Mouse (Mus musculus): ENCODE data around the gene Resf1.
"Not testable (repeated sequence)": the region's sequence is repeated elsewhere in the genome, so short reads cannot be mapped to it uniquely, and the experiment has no call there.

Resf1 gene

GRCm38 (mm10) chr6:149323523-149324241 is 14.5 kb downstream of the Resf1 start:
- H3K36me3 ChIP-seq (ENCODE audit: control insufficient read depth, insufficient read depth, low read length, poor library complexity, severe bottlenecking) = peaks cover 12% of the 10 kb centered on the region
- H3K27me3 ChIP-seq (ENCODE audit: control insufficient read depth, insufficient read depth, low read length, poor library complexity, severe bottlenecking) = no peaks in the 10 kb centered on the region
- DNase-seq (ENCODE audit: low read depth, low spot score) = peak; percentile 26

- DNase-seq (ENCODE audit: low read depth, low spot score) = no peak
- H3K36me3 ChIP-seq (ENCODE audit: control insufficient read depth, insufficient read depth, low read length, poor library complexity, severe bottlenecking) = peaks cover 14% of the 10 kb centered on the region
- H3K27me3 ChIP-seq (ENCODE audit: control insufficient read depth, insufficient read depth, low read length, poor library complexity, severe bottlenecking) = no peaks in the 10 kb centered on the region
These were observed 15.0 kb downstream of the Resf1 start for GRCm38 (mm10) chr6:149324242-149324633.

- H3K36me3 ChIP-seq (ENCODE audit: control insufficient read depth, insufficient read depth, low read length, poor library complexity, severe bottlenecking) = peaks cover 20% of the 10 kb centered on the region
- DNase-seq (ENCODE audit: low read depth, low spot score) = no peak
These were observed 19.9 kb downstream of the Resf1 start for GRCm38 (mm10) chr6:149329071-149329470.

DNA sequence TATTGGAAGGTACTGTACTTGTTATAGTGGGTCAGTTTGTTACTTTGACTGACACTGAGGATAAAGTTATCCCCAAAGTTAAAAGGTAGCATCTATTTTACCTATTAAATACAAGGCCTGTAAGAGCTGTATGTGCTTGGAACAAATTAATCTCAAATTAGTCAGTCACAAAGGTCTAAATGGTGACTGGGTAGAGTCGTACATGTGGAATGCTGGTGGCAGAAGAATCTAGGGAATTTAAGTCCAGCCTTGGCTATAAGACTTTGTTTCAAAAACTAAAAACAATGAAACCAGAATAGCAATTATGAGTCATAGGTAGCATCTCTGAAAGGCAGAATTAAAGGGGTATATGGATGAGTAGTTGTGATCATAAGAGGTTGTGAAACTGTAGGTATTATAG is 21.1 kb downstream of the Resf1 start:
- H3K27me3 ChIP-seq (ENCODE audit: control insufficient read depth, insufficient read depth, low read length, poor library complexity, severe bottlenecking) = no peaks in the 10 kb centered on the region
- H3K36me3 ChIP-seq (ENCODE audit: control insufficient read depth, insufficient read depth, low read length, poor library complexity, severe bottlenecking) = peaks cover 19% of the 10 kb centered on the region
- no peak for DNase-seq (ENCODE audit: low read depth, low spot score)

More at GRCm38 (mm10) chr6:149329071-149329470, 19.9 kb downstream of the Resf1 start:
- H3K27me3 ChIP-seq (ENCODE audit: control insufficient read depth, insufficient read depth, low read length, poor library complexity, severe bottlenecking) = no peaks in the 10 kb centered on the region

- DNase-seq (ENCODE audit: low read depth, low spot score) = no peak
- H3K27me3 ChIP-seq (ENCODE audit: control insufficient read depth, insufficient read depth, low read length, poor library complexity, severe bottlenecking) = no peaks in the 10 kb centered on the region
These were observed 23.8 kb downstream of the Resf1 start for GRCm38 (mm10) chr6:149333036-149333435.

DNA sequence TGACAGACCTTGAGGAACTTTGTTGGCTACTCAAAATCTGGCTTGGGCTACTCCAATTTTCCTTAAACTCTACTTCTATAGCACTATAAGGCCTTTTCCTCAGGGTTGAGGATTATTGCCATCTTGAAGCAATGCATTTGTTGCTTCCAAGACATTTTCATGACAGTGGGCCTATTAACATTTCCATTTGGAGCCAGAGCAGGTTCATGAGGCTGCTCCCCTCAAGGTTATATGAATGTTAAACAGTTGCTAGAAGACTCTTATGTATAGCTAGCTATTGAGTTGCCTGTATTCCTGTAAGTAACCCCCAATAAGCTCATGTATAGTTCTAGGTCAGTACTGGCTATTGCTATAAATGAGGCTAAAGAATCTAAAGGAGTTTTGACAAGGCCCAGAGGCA is 28.8 kb downstream of the Resf1 start:
- no peaks in the 10 kb centered on the region for H3K27me3 ChIP-seq (ENCODE audit: control insufficient read depth, insufficient read depth, low read length, poor library complexity, severe bottlenecking)
- no peak for DNase-seq (ENCODE audit: low read depth, low spot score)
- H3K36me3 ChIP-seq (ENCODE audit: control insufficient read depth, insufficient read depth, low read length, poor library complexity, severe bottlenecking) = no peaks in the 10 kb centered on the region; the same call in 1 of the 2 replicates

More at GRCm38 (mm10) chr6:149333036-149333435, 23.8 kb downstream of the Resf1 start:
- H3K36me3 ChIP-seq (ENCODE audit: control insufficient read depth, insufficient read depth, low read length, poor library complexity, severe bottlenecking) = peaks cover 11% of the 10 kb centered on the region

GRCm38 (mm10) chr6:149338622-149339021 is 29.4 kb downstream of the Resf1 start:
- no peak for DNase-seq (ENCODE audit: low read depth, low spot score)
- Histone ChIP-seq H3K36me3 (ENCODE audit: control insufficient read depth, insufficient read depth, low read length, poor library complexity, severe bottlenecking) (no peaks in the 10 kb centered on the region), H3K27me3 (ENCODE audit: control insufficient read depth, insufficient read depth, low read length, poor library complexity, severe bottlenecking) (no peaks in the 10 kb centered on the region)

DNA sequence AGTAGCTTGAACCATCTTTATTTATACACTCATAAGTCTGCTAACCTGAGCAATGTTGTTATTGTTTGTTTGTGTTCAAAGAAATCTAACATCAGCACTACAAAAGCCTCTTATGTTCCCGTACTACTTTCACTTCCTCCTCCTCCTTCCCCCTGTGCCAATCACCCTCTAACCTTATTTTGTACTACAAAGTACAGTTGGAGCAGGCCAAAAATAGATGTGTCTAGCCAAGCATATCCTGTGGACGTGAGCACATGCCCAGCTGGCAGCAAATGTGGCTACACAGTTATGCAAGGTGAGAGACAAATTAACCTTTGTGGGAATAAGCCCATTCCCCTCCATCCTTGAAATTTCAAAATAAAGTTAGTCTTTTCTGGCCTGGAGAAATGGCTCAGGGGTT is 34.6 kb downstream of the Resf1 start:
- no peaks in the 10 kb centered on the region for H3K36me3 ChIP-seq (ENCODE audit: control insufficient read depth, insufficient read depth, low read length, poor library complexity, severe bottlenecking)
- H3K27me3 ChIP-seq (ENCODE audit: control insufficient read depth, insufficient read depth, low read length, poor library complexity, severe bottlenecking) = no peaks in the 10 kb centered on the region
- DNase-seq (ENCODE audit: low read depth, low spot score) = peak; percentile 69

GRCm38 (mm10) chr6:149344372-149344771 is 35.2 kb downstream of the Resf1 start:
- Histone ChIP-seq H3K36me3 (ENCODE audit: control insufficient read depth, insufficient read depth, low read length, poor library complexity, severe bottlenecking) (no peaks in the 10 kb centered on the region), H3K27me3 (ENCODE audit: control insufficient read depth, insufficient read depth, low read length, poor library complexity, severe bottlenecking) (no peaks in the 10 kb centered on the region)
- DNase-seq (ENCODE audit: low read depth, low spot score) = no peak

- H3K27me3 ChIP-seq (ENCODE audit: control insufficient read depth, insufficient read depth, low read length, poor library complexity, severe bottlenecking); H3K36me3 ChIP-seq (ENCODE audit: control insufficient read depth, insufficient read depth, low read length, poor library complexity, severe bottlenecking): not testable (repeated sequence)
- DNase-seq (ENCODE audit: low read depth, low spot score) = peak; percentile 74
These were observed 39.0 kb downstream of the Resf1 start for GRCm38 (mm10) chr6:149348211-149348610.

- Histone ChIP-seq H3K27me3 (ENCODE audit: control insufficient read depth, insufficient read depth, low read length, poor library complexity, severe bottlenecking) (no peaks in the 10 kb centered on the region), H3K36me3 (ENCODE audit: control insufficient read depth, insufficient read depth, low read length, poor library complexity, severe bottlenecking) (no peaks in the 10 kb centered on the region)
- DNase-seq (ENCODE audit: low read depth, low spot score) = peak; percentile 60
These were observed 45.7 kb downstream of the Resf1 start for GRCm38 (mm10) chr6:149354826-149355495.

DNA sequence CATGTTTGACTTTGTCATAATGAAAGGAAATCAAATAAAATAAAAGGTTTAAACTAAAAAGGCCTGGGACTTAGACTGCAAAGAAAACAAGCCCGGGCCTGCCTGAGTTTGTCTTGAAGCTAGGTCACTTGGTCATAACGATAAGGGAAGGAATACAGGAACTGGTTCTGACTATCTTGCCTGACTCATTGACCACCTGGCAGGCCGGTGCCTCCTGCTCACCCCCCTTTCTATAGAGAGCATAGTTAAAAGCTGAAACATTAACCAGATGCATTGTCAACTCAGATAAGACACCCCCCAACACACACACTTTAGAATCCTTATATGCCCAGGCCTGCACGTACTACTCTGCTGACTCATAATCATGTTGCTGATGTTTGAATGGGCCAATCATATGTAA is 46.6 kb downstream of the Resf1 start:
- not testable (repeated sequence) for DNase-seq (ENCODE audit: low read depth, low spot score); H3K36me3 ChIP-seq (ENCODE audit: control insufficient read depth, insufficient read depth, low read length, poor library complexity, severe bottlenecking); H3K27me3 ChIP-seq (ENCODE audit: control insufficient read depth, insufficient read depth, low read length, poor library complexity, severe bottlenecking)

- peak; percentile 8 for DNase-seq (ENCODE audit: low read depth, low spot score)
- Histone ChIP-seq H3K27me3 (ENCODE audit: control insufficient read depth, insufficient read depth, low read length, poor library complexity, severe bottlenecking) (no peaks in the 10 kb centered on the region), H3K36me3 (ENCODE audit: control insufficient read depth, insufficient read depth, low read length, poor library complexity, severe bottlenecking) (no peaks in the 10 kb centered on the region)
These were observed 47.9 kb downstream of the Resf1 start for GRCm38 (mm10) chr6:149357155-149357554.

DNA sequence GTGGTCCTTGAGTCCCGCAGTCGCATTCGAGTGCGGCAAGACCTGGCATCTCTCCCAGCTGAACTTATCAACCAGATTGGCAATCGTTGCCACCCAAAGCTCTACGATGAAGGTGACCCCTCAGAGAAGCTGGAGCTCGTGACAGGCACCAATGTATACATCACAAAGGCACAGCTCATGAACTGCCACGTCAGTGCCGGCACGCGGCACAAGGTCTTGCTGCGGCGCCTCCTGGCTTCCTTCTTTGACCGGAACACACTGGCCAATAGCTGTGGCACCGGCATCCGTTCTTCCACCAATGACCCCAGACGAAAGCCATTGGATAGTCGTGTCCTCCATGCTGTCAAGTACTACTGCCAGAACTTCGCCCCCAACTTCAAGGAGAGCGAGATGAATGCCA is 53.3 kb downstream of the Resf1 start:
- H3K36me3 ChIP-seq (ENCODE audit: control insufficient read depth, insufficient read depth, low read length, poor library complexity, severe bottlenecking); DNase-seq (ENCODE audit: low read depth, low spot score); H3K27me3 ChIP-seq (ENCODE audit: control insufficient read depth, insufficient read depth, low read length, poor library complexity, severe bottlenecking): not testable (repeated sequence)

DNA sequence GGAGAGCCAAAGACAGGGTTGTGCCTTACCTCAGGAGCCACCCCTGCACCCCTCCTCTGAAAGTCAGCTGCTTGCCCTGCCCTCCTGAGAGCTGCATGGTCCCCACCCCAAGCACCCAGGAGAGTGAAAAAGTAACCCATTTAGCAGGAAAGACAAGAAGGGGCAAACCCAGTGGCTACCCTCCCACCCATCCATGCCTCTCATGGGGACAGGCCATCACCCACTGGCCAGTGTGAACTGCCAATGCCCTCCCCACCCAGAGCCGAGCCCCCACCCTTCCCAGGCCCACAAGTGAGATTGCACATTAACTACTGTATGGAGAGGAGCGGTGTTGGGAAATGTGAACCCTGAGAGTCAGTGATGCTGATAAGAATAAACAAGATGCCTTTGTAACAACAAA is 56.8 kb downstream of the Resf1 start:
- not testable (repeated sequence) for H3K27me3 ChIP-seq (ENCODE audit: control insufficient read depth, insufficient read depth, low read length, poor library complexity, severe bottlenecking); H3K36me3 ChIP-seq (ENCODE audit: control insufficient read depth, insufficient read depth, low read length, poor library complexity, severe bottlenecking); DNase-seq (ENCODE audit: low read depth, low spot score)
